Mouse (Mus musculus): ENCODE measurements around the gene Mtnr1b.

Gene Mtnr1b

DNA sequence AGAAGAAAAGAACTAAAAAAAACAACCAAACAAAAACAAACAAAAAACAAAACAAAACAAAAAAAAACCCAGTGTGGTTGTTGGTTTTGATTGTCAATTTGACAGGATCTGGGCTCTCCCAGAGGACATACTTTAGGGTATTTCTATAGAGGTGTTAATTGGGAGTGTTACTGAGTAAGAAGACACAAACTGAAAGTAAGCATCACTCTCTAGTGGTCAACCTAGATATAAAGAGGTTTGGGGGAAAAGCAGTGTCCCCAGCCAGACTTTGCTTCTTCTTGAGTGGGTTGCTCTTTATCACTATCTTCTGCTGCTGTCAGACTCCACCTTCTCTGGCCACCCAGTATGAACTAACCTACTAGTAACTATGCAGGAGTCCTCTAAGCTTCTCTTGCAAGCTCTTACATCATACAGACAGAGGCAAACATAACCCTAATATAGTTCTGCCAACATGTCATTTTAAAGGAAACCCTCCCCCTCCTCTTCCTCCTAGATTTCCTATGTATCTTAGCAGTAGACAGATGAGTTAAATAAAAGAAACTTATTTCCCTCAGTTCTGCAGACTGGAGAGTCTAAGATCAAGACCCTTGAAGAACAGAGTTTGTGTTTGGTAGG, 71.8 kb downstream of the Mtnr1b start:
- no peak for DNase-seq (ENCODE audit: low spot score)

DNA sequence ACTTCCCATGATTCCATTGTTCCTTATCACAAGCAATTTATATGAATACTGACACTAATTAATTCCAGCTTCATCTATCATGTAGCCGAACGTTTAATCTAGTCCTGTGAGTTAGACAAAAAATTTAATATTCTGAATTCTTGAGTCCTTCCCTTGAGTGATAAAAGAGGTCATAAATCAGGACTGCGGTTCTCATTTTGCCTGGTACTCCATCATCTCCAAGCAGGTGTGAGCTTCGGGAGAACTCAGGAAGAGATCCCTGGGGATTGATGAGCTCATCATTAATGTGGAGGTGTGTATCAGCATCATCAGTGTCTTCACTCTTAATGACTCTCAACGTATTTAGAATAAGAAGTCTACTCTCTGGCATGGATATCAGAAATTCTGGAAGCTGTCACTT, 74.0 kb downstream of the Mtnr1b start:
- no peak for DNase-seq (ENCODE audit: low spot score)

DNA sequence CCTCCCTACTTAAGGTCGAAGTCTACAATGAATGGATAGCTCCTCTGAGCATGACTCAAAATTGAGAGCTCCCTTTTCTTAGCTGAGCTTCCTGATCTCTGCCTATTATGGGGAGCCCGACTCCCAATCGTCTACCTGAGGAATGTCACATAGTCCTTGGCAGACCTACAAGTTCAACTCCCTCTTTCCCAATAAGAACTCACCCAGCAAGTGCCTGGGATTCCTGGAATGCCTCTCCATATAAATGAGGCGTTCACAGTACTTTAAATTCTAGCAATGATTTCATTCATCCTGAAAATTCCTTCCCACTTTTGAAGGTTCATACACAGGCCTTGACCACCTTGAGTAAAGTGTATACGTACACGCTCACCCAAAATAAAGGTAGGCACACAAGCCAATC, 79.9 kb downstream of the Mtnr1b start:
- DNase-seq (ENCODE audit: low spot score), result no peak

DNA sequence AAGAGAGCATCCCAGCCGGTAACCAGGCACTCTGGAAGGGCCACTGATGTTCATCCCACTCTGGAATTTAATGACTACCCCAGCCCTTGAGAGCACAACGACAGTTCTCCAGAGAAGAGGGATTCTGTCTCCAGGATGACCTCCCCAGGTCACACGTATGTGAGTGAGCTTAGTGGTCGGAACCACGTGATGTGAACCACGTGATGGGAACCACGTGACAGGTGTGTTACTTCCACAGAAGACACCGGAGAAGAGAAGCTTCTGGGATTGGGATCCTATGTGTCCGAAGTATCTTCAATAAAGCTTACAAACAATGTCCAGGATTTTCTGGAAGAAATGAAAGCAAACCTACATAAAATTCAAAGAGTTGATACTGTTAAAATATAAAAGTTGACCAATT, 82.3 kb downstream of the Mtnr1b start:
- DNase-seq (ENCODE audit: low spot score), result no peak

DNA sequence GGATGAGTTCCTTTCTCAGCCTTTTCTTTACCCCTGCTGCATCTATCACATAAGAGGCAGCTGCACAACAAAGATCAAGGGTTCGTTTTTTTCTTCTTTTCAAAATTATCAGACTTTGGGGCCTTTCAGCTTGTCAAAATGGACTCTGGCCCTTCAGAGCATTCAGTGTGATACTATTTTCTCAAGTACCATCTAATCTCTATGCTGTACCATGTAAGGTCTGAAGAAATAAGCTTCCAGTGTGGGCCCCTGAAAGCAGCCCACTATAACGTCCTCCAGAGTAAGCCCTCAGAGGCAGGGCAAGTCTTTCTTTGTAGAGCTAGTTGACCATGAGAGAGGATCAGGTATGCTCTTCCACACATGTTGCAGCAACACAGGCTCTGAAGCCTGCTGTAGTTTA, 87.7 kb downstream of the Mtnr1b start:
- DNase-seq (ENCODE audit: low spot score), result no peak

DNA sequence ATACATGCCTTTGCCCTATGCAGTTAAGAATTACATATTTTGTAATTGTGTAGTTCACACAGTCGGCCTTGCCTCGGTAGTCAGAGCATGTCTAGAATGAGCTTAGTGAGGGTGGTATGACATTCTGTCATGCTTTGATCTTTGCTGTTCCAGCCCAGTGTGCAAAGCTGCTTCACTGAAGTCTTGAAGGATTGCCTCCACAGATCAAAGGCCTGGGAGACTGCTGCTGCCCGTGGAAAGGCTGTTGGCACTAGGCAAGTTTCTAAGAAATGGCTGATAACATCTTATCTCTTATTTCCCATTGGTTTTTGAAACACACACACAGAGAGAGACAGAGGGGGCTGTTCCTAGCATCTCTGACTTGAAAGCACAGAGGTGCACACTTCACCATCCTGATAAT, 88.2 kb downstream of the Mtnr1b start:
- DNase-seq (ENCODE audit: low spot score), result no peak

DNA sequence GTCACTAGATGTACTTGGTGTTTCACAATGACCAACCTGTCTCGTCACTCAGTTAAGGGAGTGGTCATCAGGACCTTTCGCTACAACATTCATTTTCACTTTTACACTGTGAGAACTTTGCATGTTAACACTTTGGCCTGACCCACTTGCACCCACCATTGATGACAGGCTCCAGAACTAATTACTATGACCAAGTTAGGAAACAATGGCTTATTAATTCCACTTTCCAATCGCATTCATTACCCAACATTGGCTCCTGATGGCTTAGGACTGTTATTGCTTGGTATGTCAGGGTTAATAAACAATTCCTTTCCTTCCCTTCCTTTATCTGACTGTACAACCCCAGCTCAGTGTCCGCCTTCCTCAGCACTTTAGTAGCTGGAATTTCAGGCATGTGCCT, 92.4 kb downstream of the Mtnr1b start:
- DNase-seq (ENCODE audit: low spot score), result no peak

DNA sequence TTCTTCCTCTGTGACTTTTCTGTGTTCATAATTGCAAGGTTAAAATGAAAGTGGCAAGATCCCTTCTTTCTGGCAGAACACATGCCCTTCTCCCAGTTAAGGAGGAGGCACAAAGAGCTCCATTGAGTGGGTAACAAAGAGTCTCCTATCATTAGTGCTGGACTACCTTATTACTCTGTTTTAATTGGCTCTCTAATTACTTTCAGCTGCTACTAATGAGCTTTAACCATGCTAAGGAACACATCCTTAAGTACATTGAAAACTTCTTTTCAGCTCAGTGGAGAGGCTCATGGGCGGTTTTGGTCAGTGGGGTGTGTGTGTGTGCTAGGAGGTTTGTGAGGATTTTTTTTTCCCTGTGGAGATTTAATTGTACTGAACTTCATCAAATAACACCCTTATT, 99.4 kb downstream of the Mtnr1b start:
- DNase-seq (ENCODE audit: low spot score), result no peak
